Mouse (Mus musculus) R1 (cell line): ENCODE data around the gene Foxn3.

Source experiments
- DNase-seq: peaks from one replicate; pipeline ENCODE4 v3.0.0-alpha.2; 2018; ENCODE audit warnings: low read depth, low spot score

Gene Foxn3

DNA sequence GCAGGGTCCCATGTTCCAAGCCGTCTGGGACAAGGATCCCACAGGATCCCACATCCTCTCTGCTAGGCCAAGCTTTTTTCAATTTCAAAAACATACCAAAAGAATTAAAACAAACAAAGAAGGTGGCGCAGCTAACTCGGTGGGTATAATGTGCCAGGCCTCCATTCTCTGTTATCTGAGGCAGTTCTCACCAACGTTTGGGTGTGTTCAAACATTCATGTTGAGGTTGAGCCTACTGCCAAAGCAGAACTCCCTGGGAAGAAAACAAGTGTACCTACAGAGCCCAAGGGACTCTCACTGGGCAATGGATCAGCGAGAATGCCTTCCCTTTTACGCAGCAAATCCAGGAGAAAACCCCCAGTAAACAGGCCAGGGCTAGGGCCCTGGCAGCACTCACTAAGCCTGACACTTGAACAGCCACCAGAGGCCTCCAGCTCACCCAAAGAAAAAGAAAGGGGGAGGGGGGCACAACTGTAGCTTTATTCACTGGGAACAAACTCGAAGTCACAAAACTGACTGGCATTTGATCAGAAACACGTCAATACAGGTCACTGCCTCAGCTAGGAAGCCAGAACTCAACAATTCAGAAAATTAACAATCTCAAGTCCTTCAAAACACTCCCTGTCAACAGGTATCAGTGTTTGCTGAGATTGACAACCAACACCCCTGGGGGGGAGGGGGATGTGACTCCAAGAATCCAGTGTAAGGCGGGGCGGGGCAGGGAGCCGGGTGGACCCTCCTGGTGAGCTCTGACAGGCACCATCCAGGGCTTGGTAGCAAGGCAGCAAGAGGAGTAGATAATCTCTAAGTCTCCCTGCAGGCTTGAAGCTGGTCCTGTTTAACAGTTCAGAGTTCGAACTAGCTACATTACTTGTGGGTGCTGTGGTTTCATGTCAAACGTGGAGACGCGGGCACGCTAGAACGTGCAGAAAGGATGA is 177.2 kb downstream of the Foxn3 start:
- peak; percentile 64 for DNase-seq

DNA sequence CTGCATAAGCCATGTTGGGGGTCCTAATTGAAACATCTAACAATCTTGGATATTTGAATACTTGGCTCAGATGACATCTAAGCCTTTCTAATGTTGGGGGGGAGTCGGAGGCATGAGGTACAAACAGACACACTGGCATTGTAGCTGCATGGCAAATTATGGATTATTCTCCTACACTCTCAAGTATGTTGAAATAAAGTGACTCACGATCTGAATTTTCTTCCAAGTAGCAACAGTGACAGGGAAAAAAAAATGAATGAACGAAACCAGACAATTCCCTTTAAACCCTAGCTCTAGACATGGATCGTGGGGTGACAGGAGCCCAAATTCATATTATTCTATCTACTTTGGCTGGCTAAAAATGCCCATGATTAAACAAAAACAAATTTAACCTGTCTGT is 178.3 kb downstream of the Foxn3 start:
- no peak for DNase-seq

DNA sequence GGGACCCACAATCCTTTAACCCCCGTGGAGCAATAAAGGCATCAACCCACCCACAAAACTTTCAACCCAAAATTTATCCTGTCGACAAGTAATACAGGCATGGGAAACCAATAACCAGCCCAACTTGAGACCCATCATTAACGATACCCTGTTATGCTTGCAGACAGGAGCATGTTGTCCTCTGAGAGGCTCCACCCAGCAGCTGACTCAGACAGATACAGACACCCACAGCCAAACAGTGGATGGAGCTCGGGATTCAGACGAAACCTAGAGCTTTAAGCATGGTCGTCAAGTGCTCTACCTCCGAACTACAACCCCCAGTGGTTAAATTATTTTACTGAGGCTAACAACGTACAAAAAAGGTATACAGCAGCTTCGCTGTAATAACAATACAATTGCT is 182.1 kb downstream of the Foxn3 start:
- DNase-seq, result no peak

DNA sequence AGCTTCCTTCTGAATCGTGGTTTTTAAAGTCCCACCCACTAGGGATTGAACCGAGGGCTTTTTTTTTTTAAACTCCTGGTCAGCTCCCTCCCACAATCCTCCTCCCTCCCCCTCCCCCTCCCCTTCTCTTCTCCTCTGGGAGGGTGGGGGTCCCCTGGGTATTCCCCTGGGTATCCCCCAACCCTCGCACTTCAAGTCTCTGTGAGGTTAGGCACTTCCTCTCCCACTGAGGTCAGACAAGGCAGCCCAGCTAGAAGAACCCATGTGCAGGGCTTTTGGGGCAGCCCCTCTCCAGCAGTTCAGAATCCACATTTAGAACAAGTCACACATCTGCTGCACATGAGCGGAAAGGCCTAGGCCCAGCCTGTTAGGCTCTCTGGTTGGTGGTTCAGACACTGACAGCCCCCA is 182.5 kb downstream of the Foxn3 start:
- no peak for DNase-seq

DNA sequence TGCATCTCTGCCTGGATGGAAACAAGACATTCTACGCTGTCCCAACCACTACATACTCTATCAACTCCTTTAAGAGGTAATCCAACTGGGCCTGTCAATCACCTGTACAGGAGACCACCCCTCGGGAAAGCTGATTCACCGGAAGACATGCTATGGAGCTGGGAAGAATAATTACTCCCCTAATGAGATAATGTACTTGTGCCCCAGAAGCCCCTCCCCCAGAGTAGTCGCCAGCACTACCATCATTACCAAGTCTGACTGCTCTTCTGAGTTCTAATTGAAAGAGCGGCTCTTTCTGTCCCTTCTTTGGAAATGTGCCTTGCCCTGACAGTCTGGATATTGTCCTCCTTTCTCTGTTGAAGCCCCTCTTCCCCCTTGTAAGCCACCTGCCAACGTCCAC is 183.3 kb downstream of the Foxn3 start:
- no peak for DNase-seq

DNA sequence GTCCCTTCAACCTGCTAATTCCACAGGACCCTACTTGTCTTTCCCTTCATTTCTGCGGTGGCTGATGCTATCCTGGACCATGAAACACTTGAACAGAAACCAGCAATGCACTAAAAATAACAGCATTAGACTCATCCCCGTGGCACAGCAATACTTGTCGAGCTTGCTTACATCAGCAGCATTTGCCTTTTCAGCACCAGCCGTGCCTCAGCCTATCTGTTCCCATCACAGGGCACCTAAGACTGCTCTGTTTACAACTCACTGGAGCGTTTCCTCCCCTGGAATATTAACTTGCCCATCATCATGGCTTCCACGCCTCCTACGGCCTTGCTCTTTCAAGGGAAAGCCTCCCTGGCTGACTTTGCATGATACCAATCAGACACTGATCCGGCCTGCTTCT is 185.1 kb downstream of the Foxn3 start:
- DNase-seq, result no peak

DNA sequence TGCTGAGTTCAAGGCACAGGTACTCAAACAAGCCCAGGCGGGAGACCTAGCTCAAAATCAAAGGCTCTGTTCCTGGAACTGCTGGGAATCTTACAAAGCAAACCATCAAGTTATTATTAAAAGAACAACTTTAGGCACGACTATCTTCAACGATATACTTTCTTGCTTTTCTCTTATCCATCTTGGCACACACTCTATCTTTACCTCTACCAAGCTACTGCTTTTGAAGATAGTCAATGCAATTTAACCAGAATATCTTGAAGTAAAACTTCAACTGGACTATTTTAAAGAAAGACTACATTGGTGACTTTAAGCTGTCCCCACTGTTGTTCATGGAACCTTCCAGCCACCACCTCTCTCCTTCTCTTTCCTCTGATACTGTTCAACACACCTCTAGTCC is 185.7 kb downstream of the Foxn3 start:
- DNase-seq, result no peak

DNA sequence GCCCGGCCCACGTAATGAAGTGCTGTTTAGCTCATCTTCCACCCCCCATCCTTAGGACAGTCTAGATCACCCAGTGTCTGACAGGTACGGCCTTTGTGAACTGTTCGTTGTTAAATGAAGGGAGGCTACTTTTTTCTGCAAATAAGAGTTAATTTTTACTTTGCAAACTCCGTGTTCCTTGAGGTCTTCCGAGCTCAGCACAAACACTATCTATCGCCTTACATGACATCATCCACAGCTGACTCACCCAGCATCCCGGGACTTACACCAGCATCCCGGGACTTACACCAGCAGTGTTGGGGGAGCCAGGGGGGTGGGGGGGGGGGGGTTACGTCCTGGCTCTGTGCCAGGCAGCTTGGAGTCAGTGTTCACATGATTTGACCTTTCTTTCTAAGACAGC is 186.3 kb downstream of the Foxn3 start:
- DNase-seq, result no peak

DNA sequence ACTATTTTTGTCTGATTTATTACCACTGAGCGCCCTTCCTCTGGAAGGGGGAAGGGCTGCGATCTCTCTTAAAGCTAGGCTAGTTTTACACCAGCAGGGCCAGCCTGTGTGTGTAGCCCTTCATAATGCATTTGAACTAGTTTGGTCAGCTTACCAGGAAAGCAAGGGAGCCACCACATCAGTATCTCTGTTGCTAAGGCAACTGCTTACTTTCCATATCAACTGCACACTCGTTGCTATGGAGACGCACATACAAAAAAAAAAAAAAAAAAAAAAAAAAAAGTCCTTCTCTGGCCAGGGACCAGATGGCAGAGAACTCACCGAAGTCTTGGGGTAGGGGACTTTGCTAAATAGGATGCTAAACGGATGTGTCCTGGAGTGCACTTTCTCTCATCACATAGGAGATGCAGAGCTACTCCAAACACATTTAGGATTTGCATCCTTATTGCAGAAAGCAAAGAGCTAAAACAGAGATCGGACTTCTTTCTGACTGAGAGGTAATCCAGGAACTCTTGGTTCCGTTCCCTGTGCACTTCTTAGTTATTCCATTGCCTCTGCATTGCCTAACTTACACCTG is 187.4 kb downstream of the Foxn3 start:
- DNase-seq, result peak; percentile 67

DNA sequence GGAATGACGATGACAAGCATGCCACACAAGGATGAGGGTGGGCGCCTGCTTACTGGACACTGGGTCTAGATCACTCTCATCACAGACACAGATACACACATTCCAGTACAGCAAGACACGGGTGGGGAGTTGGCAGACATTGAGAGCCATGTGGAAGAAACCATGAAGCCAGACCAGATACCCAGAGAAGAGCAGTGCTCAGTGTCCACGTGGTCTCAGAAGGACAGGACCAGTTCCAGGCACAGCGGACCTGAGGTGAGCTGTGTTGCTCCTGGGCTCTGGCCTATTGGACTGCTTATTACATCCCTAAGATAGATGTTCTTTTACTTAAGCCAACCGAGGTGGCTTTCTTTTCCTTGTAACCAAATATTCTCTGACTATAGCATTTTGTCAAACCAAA is 188.0 kb downstream of the Foxn3 start:
- DNase-seq, result no peak

DNA sequence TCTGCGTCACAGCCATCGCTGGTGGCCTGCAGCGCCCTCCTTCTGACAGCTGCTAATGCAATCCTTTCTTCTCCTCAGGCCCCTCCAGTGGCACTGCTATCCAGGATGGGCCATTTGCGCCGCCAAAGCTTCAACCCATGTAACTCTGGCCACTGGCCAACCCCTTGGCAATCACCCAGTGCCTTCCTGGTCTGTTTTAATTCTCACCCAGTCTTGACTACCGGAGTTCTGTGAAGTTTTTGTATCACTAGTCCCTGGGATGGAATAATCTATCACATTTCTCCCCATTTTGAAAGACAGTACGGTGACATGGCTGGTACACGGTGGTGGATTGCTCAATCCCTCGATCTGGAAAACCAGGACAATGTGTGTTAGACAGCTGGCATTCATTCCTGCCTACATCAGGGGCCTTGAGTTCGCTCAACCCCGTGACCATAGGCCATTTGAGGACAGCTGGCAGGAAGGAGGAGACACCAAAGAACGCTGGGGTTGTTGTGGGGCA is 189.2 kb downstream of the Foxn3 start:
- DNase-seq, result no peak

DNA sequence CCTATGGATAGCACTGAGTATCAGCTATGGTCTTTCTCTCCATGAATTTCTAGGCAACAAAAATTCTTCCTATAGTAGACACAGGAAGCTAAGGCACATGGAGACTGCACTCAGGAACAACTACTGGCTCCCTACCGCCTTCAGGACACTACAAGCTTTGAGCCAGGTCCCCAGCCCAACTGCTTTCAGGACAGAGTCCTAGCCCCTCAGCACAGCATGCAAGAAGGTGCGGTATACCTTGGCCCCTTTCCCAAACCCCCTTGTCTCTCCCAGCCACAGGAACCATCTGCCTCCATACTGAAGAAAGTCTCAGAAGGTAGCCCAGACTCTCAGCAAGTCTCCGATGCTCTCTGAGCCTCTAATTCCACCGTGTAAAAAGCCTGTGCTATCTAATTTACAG is 189.8 kb downstream of the Foxn3 start:
- DNase-seq, result no peak

DNA sequence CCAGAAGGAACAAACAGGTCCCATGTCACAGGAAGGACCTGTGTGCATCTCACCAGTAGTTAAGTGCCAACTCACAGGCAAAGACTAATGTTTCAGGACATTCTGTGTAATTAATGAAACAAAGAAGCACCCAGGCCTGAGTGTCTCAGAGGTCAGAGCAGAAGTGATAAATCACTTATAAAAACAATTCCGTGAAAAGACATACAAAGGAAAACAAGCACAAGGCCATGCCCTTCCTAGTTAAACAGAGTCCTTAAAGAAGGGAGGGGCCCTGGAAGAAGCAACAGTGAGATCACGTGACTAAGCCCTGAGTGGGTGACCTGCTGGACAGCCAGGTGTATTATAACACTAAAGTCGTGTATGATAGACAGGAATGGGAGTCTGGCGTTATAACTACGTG is 191.9 kb downstream of the Foxn3 start:
- no peak for DNase-seq

DNA sequence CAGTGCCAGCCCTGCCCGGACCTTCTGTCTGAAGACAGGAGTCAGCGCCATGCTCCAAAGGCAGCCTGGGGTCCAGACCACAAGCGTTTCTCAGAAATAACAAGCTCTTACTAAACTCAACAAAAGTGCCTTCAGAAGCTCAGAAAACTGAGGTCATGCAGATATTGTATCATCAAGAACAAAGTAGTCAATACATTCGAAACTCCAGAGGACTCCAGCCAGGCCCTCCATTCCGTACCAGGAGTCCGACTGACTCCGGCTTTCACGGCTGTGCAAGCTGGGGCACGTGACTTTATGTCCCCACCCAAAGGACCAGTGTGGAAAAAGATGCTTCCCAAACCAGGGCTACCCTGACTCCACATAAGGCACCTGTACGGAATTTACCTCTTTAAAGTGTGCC is 195.1 kb downstream of the Foxn3 start:
- no peak for DNase-seq

DNA sequence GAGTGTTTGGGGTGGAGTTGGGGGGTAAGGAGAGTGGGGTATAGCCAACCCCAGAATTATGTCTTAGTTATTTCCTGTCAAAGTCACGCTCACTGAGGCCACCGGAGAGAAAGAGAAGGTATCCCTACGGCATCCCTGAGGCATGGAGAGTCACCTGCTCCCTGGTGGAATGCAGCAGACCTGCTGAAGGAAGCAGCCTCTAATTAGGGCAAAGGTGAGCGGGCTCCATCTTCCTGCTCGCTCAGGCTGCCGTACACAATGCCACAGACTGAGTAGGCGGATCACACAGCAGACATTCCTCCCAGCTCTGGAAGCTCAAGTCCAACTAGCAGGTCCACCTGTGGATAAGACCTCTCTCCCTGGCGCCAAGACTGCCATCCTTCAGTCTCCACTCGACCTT is 197.4 kb downstream of the Foxn3 start:
- DNase-seq, result peak; percentile 34

DNA sequence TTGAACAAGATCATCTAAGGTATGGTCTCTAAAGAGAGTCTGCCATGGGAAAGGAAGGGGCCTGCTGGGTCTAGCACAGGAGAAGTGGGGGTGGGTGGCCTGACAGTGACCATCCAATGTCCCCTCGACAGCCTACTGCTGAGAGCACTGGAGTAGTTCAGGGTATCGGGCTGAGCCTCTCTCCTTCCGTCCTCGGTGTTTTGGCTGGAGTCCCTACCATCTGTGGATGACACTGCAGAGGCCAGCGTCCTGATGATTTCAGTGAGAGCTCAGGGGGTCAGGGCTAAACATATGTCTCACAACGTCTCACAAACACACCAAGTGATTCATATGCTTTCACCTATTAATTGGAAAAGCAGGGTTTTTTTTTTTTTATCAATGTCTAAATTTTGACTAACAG is 199.2 kb downstream of the Foxn3 start:
- no peak for DNase-seq

DNA sequence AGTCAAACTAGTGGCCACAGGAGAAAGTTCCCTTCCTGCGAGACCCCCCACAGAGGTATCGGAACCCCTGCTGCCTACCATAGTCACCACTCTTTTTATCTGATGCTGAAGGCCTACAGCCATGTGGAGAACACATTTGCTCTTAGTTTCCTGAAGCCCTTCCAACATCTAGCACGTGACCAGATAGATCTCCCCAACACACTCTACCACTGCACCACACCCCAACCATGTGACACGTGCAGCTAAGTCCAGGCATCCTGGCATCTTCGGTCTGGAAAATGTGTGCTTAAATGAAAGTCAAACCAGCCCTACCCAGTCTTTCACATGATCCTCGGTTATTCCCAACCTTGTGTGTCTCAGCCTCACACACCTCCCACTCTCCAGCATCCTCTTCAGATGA is 200.4 kb downstream of the Foxn3 start:
- no peak for DNase-seq

DNA sequence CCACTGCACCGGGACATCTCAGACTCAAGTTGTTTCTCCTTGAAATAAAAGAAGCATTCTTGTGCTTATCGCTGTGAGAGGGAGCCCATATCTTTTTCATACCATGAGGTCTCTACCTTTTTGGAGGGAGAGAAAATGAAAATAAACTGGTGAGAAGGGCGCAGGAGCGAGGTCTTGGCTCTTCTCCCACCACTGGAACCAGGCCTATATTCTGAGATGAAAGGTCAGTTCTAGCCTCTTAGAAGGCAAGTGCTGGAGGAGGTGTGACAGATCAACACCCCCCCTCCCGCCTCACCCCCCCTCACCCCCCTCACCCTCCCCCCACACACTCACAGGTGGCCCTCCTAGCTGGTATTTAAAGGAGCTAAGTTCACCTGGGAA is 201.6 kb downstream of the Foxn3 start:
- no peak for DNase-seq

DNA sequence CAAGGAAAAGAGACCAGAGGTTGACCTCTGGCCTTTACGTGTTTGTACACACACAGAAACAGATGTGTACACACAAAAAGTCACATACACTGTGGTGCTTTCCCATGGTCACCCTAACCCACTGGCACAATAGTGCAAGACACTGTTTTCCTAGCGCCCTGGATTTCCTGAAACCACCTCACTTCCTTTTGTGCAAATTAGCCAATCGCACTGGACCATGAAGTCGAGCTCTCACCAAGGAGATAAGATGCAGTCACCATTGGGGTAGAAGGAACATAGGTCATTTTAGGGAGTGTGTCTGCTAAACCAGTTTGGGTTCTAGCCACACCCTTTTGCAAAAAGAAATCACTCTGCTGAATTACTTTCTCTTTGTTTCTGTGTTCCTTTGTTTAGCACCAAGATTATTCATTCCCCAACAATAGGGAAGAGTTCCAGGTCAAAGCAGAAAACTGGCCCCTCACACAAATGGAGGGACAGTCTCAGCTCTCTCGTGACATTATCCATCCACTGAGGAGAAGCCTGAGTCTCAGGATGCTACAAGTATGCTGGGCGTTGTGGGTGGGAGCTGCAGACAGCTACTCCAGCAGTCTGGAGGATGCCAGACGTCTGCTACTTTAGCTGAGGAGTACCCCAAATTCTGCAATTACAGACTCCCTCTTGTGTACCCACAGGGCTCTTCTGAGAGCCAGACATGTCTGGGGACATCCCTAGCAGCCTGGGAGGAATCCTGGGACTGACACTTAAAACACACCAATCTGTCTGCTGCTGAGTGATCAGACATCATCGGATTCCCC is 202.2 kb downstream of the Foxn3 start:
- DNase-seq, result peak; percentile 85

DNA sequence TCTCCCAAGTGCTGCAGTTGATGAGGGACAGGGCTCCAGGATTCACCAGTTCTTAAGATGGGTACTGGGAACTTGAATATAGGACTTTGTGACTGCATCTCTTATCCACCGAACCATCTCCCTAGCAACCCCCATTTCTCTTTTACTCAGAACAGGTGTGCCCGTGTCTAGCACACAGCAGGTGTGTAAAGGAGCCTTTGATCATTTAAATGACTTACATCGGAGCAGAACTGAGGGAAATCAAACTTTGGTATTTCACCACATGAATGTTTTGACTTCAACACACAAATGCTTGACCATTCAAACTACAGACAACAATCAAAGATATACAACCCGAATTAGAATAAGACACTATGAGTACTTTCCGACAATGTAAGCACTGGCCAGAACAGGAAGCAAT is 204.7 kb downstream of the Foxn3 start:
- DNase-seq, result peak; percentile 52

DNA sequence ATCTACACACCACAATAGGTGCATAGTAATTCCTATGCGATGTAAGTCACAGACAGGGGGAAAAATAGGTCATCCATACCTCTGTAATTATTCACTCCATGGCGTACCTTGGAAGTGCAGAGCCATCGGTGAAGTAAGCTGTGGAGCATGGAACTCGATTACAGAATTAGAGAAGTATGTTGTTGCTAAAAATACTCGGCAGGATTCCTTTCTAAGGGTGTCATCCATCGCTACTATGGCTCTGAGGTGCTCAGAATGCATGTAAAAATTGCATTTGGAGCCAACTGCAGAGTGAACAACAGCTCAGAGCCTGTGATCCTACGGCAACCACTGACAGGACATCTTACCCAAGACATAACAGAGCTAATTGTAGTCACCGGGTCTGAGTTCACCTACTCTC is 206.7 kb downstream of the Foxn3 start:
- DNase-seq, result no peak

DNA sequence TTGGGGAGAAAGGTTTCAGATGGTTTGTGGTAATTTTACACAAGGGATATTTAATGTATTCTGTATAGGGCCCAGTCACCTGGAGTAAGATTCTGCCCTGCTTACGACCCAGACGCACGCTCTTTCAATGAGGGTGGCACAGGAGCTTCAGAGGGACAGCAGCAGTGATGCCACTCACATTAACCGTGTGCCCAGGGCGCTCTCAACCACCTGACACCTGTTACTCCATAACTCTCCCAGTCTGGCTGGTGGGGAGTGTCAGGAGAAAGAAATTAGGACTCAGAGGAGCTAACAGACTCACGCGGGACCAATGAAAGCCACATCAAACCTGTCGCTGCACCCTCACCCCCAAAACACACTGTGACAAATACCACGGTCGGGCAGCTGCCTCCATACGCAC is 209.7 kb downstream of the Foxn3 start:
- DNase-seq, result no peak
